Mouse (Mus musculus) megakaryocyte, embryonic 14.5 days (primary cell): ENCODE results near the gene Itgb1bp1.
A peak's percentile ranks its signal among the peaks of the same experiment; 100 is the strongest.

Experiments
- FLI1 ChIP-seq: IDR thresholded peaks from 2 replicates; pipeline ENCODE4 v1.6.1; 2012; ENCODE audit warnings: low read length, inconsistent platforms, mixed read lengths
- GATA1 ChIP-seq: IDR thresholded peaks from 3 replicates; pipeline ENCODE4 v1.6.1; 2012; ENCODE audit warnings: mixed read lengths, low read length, inconsistent platforms, borderline replicate concordance

DNA sequence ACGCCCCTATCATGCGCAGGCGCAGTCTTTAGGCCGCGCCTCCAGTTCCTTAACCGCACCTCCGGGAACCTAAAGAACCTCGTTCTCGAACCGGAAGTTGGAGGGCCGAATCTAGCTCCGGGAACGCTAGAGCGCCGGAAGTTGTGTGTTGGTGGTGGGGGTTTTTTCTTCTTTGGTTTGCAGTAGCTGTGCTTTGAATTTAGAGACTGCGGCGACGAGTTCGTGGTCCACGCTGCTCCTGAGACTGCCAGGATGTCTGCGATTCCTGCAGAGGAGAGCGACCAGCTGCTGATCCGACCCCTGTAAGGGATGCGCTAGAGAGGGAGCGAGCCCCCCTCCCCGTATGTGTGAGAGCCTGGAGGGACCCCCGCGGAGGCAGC, at the start of gene Itgb1bp1:
- no peak for TF ChIP-seq GATA1
- peak; percentile 86; the same call in 1 of the 2 replicates for TF ChIP-seq FLI1
